Mouse (Mus musculus) heart, postnatal 10 days (tissue): ENCODE data around the gene Synm. TPM values are rescaled to one million over a fixed set of nuclear protein-coding genes. Genes with fewer than 3 reads are reported as not detected.
A peak's percentile ranks its signal among the peaks of the same experiment; 100 is the strongest.

Source experiments
- DNase-seq, 2 experiments: peaks; one replicate each; pipeline ENCODE4 v3.0.0; 2021
- intact Hi-C: fragments of 180-260 bp; cut with DNase I; formaldehyde crosslinking; loops from one replicate; pipeline ENCODE4 v1.15.1; 2025
- microRNA-seq, 2 experiments: library from miRNA; unstranded; fragments of <30 nt; microRNA quantifications; one replicate each; pipeline ENCODE4 v1.2.0; 2022
- total RNA-seq, 2 experiments: library from RNA; stranded (reverse); gene quantifications; 2 replicates each; pipeline ENCODE4 v1.2.3; 2021

The Synm gene
- total RNA-seq, 2 experiments from 2014 or later, result 4.8 to 5.1 TPM

DNA sequence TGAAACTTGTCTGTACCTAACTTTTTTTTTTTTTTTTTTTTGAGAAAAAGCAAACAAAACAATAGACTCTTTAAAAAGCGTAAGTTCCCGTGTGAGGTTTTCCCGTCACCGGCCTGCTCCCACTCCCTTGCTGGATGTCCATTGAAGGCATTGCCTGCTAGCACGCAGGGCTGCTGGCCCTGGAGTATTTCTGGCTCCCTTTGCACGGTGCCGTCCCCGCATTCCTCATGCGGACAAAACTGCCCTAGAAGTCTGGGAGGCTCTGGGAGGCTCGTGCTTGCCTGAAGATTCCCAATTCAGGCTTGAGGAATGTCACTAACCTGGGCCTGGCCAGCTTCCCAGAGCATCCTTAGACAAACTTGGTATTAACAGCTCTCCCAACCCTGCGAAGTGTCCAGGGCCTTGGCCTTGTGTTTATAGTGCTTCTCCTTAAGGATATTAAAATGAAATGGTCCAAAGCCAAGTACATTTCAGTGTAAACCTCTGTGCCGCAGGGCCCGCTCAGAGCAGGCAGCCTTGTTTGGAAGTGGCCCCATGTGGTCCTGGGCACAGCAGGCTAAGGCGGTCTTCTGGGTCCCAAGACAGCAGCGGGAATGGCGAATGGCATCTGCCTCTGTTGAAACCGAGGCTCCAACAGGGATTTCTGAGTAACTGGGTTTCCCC is 58.2 kb downstream of the Synm start:
- no peak for DNase-seq
- intact Hi-C loops, result loop anchor here (2.0 kb wide), 1 partner anchor 29 kb away; no protein-coding TSS in a partner anchor

GRCm38 (mm10) chr7:67700846-67701245 is 58.7 kb downstream of the Synm start:
- intact Hi-C loops, result loop anchor here (2.0 kb wide), 1 partner anchor 28 kb away; no protein-coding TSS in a partner anchor
- DNase-seq, result peak in 1 of 2 experiments; percentile 68

DNA sequence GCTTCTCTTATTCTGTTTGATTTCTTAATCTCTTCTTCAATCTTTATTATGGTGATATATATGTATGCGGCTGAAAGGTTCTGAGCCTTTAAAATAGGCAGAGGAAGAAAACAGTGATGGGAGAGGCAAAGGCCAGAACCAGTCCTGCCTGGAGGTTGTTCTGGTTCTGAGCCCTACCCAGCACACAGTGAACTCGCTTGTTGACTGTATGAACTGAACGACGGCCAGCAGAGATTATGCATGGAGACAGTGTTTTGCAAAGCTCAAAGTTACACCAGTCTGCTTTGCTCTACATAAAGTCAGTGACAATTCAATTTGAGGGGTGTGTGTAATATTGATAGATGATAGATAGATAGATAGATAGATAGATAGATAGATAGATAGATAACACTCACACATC is 60.2 kb downstream of the Synm start:
- intact Hi-C loops, result no loop called here
- DNase-seq, result no peak

DNA sequence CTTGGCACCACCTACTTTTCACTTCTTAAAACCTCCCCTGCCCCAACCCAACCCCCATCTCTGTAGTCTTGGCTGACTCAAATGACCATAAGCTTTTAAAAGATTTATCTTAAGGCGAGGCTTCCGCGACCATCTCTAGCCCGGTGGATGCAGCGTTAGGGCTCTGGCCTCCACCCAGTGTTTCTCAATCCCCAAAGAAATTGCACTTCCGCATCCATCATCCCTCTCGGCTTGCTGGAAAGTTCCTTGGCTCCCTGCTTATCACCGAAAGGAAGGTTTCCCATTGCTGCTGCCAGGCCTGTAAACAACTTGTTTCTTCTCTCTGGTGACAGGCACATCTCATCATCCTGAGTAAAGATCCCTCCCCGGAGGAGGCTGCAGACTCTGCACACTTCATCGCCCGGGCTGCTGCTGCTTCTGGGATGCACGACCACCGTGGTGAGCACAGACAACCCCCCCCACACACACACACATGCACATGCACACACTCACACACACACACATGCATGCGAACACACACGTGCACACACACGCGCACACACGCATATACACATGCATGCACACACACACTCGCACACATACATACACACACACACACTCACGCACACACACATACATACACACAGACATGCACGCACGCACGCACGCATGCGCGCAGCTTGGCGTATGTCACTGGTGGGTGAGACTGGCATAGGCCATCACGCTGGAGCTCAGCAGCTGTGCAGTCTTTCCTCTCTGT is 61.5 kb downstream of the Synm start:
- intact Hi-C loops, result no loop called here
- DNase-seq, result peak; percentile 50 to 59

- no peak for DNase-seq
- intact Hi-C loops, result no loop called here
Measured at GRCm38 (mm10) chr7:67695906-67696305, 63.6 kb downstream of the Synm start.

DNA sequence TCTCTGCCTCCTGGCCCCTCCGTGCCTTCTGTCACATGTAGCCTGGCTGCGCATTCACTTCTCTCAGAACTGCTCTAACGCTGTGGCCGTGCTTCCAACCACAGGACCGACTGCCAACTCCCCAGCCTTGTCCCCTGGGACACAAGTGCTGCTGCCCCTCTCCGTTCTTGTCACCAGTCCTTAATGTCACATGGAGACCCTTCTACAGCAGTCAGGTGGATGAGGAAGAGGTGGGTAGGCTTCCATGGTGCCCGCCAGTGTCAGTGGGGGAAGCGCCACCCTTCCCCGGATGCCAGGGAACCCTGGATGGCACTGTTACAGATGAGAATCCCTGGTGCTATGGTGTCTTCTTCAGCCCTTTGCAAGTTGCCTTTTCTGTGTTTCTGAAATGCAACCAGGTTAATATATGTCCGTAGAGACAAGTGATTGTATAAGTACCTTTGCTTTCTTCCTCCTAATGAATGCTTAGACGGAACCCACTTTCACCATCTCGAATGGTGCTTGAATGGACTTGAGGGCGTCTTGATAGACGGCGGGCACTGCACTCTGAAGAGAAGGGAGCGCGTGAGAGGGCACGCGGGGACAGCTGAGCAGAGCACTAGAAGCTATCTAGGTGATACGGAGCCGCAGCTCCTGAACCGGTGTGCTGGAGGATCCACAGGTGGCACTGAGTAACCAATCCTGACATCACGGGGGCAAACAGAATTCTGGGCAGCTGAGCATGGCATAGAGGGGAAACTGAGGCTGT is 66.6 kb downstream of the Synm start:
- intact Hi-C loops, result no loop called here
- no peak for DNase-seq

- peak; percentile 60 to 68 for DNase-seq
- intact Hi-C loops, result no loop called here
Measured at GRCm38 (mm10) chr7:67692141-67692540, 67.4 kb downstream of the Synm start.

DNA sequence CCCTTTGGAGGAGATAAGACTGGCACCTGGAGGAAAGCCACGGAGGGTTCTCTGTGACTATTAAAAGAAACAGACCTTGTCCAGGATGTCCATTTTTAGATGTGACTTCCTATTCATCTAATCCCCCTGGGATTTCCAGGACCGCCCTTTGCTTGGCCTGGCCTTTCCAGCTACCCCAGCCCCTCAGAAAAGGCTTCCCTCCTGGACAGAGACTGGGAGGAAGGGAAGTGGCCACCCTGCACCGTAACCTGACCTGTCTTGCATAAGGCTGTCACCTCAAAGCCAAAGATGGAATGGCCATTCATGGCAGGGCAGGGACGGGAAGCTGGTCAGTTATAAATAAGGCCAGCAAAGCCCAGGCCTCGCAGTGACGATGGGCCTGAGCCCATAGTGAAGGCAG is 68.5 kb downstream of the Synm start:
- DNase-seq, result peak; percentile 30 to 46
- intact Hi-C loops, result loop anchor here (2.0 kb wide), 1 partner anchor 18 kb away; no protein-coding TSS in a partner anchor

- intact Hi-C loops, result loop anchor here (2.0 kb wide), 1 partner anchor 17 kb away; no protein-coding TSS in a partner anchor
- DNase-seq, result no peak
Measured at GRCm38 (mm10) chr7:67689793-67690192, 69.7 kb downstream of the Synm start.

DNA sequence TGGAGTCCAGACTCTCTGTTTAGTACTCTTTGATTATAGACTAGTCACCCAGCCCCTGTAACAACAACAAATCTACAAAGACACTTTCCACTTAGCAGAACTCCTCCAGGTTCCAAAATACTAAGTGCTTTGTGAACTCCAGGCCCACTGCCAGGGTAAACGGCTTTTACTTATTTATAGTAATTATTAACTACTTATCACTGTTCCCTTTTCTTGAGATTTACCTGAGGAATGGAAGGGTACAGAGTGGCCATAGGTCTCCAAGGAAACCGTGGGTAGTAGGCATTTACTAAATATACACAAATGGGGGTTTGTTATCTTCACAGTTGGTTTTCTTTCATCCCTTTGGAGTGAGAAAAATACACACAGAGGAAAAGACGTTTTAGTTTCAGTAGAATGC is 71.3 kb downstream of the Synm start:
- DNase-seq, result no peak
- intact Hi-C loops, result no loop called here

DNA sequence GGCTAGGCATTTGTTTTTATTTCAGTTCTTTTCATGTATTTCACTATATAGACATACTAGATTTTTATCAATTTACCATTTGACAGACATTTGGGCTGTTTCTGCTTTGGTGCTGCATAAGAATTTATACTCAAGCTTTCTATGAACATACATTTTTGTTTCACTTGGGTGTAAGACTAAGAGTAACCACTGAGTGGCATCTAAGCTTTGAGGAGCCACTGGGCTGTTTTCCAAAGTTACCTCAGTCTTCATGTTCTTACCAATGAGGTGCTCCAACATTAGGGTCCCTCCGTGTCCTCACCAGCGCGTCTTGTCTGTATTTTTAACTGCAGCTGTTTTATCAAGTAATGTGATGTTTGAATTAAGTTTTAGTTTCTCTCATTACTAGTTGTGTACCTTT is 73.0 kb downstream of the Synm start:
- intact Hi-C loops, result no loop called here
- no peak for DNase-seq

DNA sequence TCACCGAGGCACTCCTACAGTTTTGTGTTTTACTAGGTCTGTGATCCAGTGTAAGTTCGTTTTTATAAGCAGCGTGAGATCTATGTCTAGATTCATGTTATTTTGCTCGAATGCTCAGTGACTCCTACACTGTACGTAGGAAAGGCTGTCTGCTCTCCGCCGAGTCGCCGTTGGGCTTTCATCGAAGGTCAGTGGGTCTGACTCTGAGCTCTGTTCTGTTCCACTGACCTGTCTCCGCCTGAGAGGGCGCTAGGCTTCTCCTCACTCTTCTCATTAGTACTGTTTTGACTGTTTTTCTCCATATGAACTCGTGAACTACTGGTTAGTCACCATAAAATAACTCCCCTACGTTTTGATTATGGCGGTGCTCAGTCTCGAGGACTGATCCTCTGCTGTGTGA is 76.5 kb downstream of the Synm start:
- intact Hi-C loops, result no loop called here
- DNase-seq, result no peak

DNA sequence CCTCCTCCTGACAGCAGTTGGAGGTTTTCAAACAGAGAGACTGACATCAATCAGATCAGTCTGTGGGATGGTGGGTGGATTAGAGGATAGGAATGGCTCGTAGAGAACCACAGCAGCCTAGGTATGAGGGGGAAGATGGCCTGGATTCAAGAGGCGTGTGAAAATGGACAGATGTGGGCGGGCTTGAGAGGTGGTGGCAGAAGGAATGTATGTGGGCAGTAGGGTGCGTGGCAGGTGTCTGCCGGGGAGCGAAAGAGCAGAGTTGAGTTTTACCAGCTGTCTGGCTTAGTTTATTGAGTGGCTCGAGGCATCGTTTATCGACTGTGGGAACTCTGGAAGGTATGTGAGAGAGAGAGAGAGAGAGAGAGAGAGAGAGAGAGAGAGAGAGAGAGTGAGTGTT is 78.5 kb downstream of the Synm start:
- intact Hi-C loops, result no loop called here
- DNase-seq, result no peak

Small RNA genes within 50 kb of the gene (microRNA-seq; reads per million reads assigned to microRNA genes)
- 0 reads per million in 2 experiments for gene Gm23844

Other genes starting within 250 kb of the Synm start
- 10 to 100 TPM; 19.4 to 20.3 TPM for gene Lrrc28, start 114.5 kb downstream of the Synm start, total RNA-seq
- gene Ttc23, start 112.3 kb downstream of the Synm start, total RNA-seq, result 10 to 100 TPM; 29.4 to 32.9 TPM
- gene Igf1r, start 193.1 kb upstream of the Synm start, total RNA-seq, result 10 to 100 TPM; 29.4 to 31.0 TPM